Mouse (Mus musculus): ENCODE results near the gene Cdc14a.

GRCm38 (mm10) chr3:116436113-116436512, 12.3 kb upstream of the Cdc14a start:
- TF ChIP-seq POLR2A (IDR thresholded peaks at IDR 0.05; ENCODE audit: extremely low read depth, insufficient read depth, low read length) (no peak), CTCF (IDR thresholded peaks at IDR 0.05; ENCODE audit: extremely low read depth, insufficient read depth, low read length) (no peak)
